Mouse (Mus musculus) mouse trophoblast stem cell (cell line): ENCODE results near the gene Rab4a.

Experiments
- in situ Hi-C, 2 experiments: fragments of 300-500 bp; cut with MseI, MboI; formaldehyde crosslinking; loops; 2 replicates in 1 of 2; 3 replicates in 1 of 2; pipeline ENCODE4 v1.15.1; 2025

Gene Rab4a

GRCm38 (mm10) chr8:123805718-123806373, at the start of gene Rab4a:
Rab4a (plus strand) TSS chr8:123805985.
- in situ Hi-C loops = no loop called here

GRCm38 (mm10) chr8:123756901-123757300, 48.9 kb upstream of the Rab4a start:
- in situ Hi-C loops = loop anchor here in 1 of 2 experiments (5.0 kb wide), 1 partner anchor 40 kb away; no protein-coding TSS in a partner anchor

DNA sequence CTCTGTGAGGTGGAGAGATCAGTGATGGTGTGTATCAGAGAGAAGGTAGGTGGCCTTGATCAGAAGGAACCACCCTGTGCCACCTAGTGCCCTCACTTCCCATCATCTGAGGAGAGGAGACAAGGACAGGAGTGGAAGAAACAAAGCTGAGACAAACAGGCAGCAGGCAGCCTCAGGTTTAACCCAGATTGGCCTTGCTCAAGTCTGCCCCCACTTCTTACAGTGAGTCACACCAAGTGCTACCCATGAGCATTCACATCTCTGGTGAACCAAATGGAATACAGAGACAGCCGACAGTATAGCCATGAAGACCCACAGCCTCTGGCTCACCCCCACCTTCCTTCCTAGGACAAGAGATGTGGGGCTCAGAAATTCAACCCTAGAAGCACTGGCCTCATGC, 46.9 kb upstream of the Rab4a start:
- in situ Hi-C loops = loop anchor here in 1 of 2 experiments (5.0 kb wide), 1 partner anchor 42 kb away; no protein-coding TSS in a partner anchor

DNA sequence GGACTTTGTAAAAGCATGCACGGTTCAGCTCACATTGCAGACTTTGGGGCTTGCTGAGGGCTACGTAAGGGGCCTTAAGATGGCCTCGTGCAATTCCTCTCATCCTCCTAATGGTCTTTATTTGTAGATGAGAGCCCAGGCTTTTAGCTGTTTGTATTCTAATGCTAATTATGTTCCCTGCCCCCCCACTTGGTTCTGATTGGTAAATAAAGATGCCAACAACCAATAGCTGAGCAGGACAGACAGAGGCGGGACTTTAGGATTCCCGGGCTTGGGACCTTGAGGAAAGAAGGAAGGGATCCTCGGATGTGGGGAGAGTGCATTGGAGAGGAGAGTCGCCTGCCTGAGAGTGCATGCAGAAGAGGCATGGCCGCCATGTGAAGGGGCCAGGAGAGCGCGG, 45.9 kb upstream of the Rab4a start:
- in situ Hi-C loops = loop anchor here (5.0 kb wide), 2 partner anchors 43 to 63 kb away; no protein-coding TSS in a partner anchor

- in situ Hi-C loops = loop anchor here in 1 of 2 experiments (5.0 kb wide), 1 partner anchor 63 kb away; no protein-coding TSS in a partner anchor
Observed at GRCm38 (mm10) chr8:123760579-123760978, 45.2 kb upstream of the Rab4a start.

GRCm38 (mm10) chr8:123761266-123761882, 44.4 kb upstream of the Rab4a start:
- in situ Hi-C loops = loop anchor here in 1 of 2 experiments (5.0 kb wide), 1 partner anchor 64 kb away; no protein-coding TSS in a partner anchor

GRCm38 (mm10) chr8:123761883-123762270, 43.9 kb upstream of the Rab4a start:
- in situ Hi-C loops = loop anchor here in 1 of 2 experiments (5.0 kb wide), 1 partner anchor 65 kb away; no protein-coding TSS in a partner anchor

DNA sequence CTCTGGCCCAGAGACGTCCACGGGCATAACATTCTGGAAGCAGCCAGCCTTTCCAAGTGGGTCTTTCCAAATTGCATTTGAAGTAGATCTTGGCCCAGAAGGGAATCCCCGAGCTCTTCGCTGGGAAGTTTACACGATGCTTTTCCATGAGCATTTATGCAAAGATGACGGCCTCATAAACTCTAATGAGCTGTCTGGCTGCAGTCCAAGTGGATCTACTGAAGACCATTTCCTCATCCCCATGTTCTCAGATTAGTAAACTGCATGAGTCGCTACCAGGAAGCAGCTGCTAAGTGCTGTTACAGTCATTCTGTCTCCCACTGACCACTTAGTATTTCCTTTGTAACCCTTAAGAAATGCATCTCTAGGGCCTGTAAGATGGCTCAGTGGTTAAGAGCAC, 42.4 kb upstream of the Rab4a start:
- in situ Hi-C loops = loop anchor here in 1 of 2 experiments (5.0 kb wide), 1 partner anchor 66 kb away; no protein-coding TSS in a partner anchor

GRCm38 (mm10) chr8:123764671-123765070, 41.1 kb upstream of the Rab4a start:
- in situ Hi-C loops = loop anchor here in 1 of 2 experiments (5.0 kb wide), 1 partner anchor 67 kb away; no protein-coding TSS in a partner anchor

GRCm38 (mm10) chr8:123766516-123766915, 39.3 kb upstream of the Rab4a start:
- in situ Hi-C loops = no loop called here

- in situ Hi-C loops = no loop called here
Observed at GRCm38 (mm10) chr8:123767874-123768273, 37.9 kb upstream of the Rab4a start.

GRCm38 (mm10) chr8:123768492-123769356, 37.1 kb upstream of the Rab4a start:
- in situ Hi-C loops = no loop called here

- in situ Hi-C loops = loop anchor here (5.0 kb wide), 1 partner anchor 121 kb away; the partner anchor contains the start of gene Rhou (in 2 of the 2)
Observed at GRCm38 (mm10) chr8:123773468-123773867, 32.3 kb upstream of the Rab4a start.

GRCm38 (mm10) chr8:123774491-123774890, 31.3 kb upstream of the Rab4a start:
- in situ Hi-C loops = loop anchor here (5.0 kb wide), 1 partner anchor 122 kb away; the partner anchor contains the start of gene Rhou (in 2 of the 2)

DNA sequence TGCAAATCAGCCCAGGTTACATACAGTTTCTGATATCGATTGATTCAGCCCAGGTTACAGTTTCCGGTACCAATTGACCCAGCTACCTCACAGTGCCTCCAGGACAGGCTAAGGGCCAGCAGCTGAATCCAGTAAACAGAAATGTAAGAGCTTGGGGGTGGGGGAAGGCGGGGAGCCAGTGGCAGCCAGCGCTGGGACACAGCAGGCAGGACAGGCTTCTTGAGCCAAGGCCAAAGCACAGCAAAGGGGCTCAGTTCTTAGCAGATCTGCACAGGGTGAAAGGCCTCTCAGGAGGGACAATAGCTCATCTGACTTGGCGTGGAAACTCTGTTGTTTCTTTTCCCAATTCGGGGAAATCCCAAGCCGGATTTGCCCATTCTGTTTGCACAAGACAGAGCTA, 28.5 kb upstream of the Rab4a start:
- in situ Hi-C loops = no loop called here

DNA sequence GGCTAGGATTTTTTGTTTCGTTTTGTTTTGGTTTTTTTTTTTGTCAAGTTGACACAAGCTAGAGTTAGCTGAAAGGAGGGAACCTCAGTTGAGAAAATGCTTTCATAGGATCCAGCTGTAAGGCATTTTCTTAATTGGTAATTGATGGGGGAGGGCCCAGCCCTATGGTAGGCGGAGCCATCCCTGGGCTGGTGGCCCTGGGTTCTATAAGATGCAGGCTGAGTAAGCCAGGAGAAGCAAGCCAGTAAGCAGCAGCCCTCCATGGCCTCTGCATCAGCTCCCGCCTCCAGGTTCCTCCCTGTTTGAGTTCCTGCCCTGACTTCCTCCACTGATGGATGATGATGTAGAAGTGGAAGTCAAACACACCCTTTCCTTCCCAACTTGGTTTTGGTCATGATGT, 25.3 kb upstream of the Rab4a start:
- in situ Hi-C loops = no loop called here

GRCm38 (mm10) chr8:123781256-123781655, 24.5 kb upstream of the Rab4a start:
- in situ Hi-C loops = no loop called here

- in situ Hi-C loops = no loop called here
Observed at GRCm38 (mm10) chr8:123783525-123784249, 22.1 kb upstream of the Rab4a start.

DNA sequence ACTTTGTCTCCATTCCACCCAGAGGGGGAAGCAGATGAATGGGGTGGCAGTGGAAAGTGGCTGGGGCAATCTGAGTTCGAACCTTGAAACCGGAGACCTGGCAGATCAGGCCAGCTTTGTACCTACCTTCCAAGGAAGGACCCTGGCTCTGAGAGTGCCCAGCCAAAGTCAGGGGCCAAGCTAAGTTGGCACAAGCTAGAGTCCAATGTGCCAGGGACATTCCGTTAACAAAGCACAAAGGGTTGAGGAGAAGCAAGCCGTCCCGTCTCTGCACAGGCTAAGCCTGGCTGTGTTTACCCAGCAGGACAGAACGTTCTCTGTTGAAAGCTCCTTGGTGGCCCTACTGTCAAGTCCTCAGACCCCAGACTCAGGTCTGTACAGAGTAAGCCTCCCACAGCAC, 19.6 kb upstream of the Rab4a start:
- in situ Hi-C loops = no loop called here

- in situ Hi-C loops = no loop called here
Observed at GRCm38 (mm10) chr8:123786644-123787043, 19.1 kb upstream of the Rab4a start.
